In genomic region chr2:163204548-163205261, GRCm38 (mm10) we compare ENCODE assay signal across 8 mouse cellular contexts. TPM values are rescaled to one million over a fixed set of nuclear protein-coding genes. Genes with fewer than 3 reads are reported as not detected.
A peak's percentile ranks its signal among the peaks of the same experiment; 100 is the strongest.
DNase-seq lines count a peak whose midpoint lies in the region; ATAC-seq lines count a peak whose summit lies in the region.

No protein-coding gene starts in this region.

- peak overlapping the region; percentile 10 for H3K4me3 ChIP-seq in megakaryocyte, embryonic 14.5 days (replicated peaks)
- H3K4me3 ChIP-seq in embryonic facial prominence, embryonic 13.5 days: peak overlapping the region; percentile 50
- H3K4me3 ChIP-seq in hindbrain, embryonic 15.5 days: peak overlapping the region; percentile 56
- peak overlapping the region; percentile 60 for H3K4me3 ChIP-seq in lung, embryonic 15.5 days
- H3K4me3 ChIP-seq in stomach, embryonic 14.5 days (ENCODE audit: low read depth, low read length): peak overlapping the region; percentile 41

- no peaks in the 10 kb centered on the region for H3K36me3 ChIP-seq in megakaryocyte, embryonic 14.5 days (replicated peaks; ENCODE audit: low read length)
- H3K36me3 ChIP-seq in embryonic facial prominence, embryonic 13.5 days: no peaks in the 10 kb centered on the region
- no peaks in the 10 kb centered on the region for H3K36me3 ChIP-seq in hindbrain, embryonic 15.5 days
- H3K36me3 ChIP-seq in lung, embryonic 15.5 days: no peaks in the 10 kb centered on the region
- no peaks in the 10 kb centered on the region for H3K36me3 ChIP-seq in stomach, embryonic 14.5 days (ENCODE audit: control insufficient read depth, insufficient read depth, low read length)

- WGBS in embryonic facial prominence, embryonic 13.5 days: 1% methylated on average over 45 of the region's 45 CpGs
- 2% methylated on average over 38 of the region's 45 CpGs for WGBS in hindbrain, embryonic 15.5 days
- WGBS in lung, embryonic 15.5 days: under 1% methylated on average over 45 of the region's 45 CpGs
- WGBS in stomach, embryonic 14.5 days: 2% methylated on average over 38 of the region's 45 CpGs

- H3K27me3 ChIP-seq in megakaryocyte, embryonic 14.5 days (replicated peaks): peaks cover 96% of the 10 kb centered on the region
- peaks cover 68% of the 10 kb centered on the region for H3K27me3 ChIP-seq in embryonic facial prominence, embryonic 13.5 days
- H3K27me3 ChIP-seq in hindbrain, embryonic 15.5 days: peaks cover 15% of the 10 kb centered on the region
- peaks cover 43% of the 10 kb centered on the region for H3K27me3 ChIP-seq in lung, embryonic 15.5 days
- H3K27me3 ChIP-seq in stomach, embryonic 14.5 days (ENCODE audit: control insufficient read depth, insufficient read depth, low read length): peaks cover 13% of the 10 kb centered on the region; the same call in 1 of the 2 replicates

- H3K4me2 ChIP-seq in embryonic facial prominence, embryonic 13.5 days: peak overlapping the region; percentile 86
- H3K4me2 ChIP-seq in hindbrain, embryonic 15.5 days: peak overlapping the region; percentile 85
- H3K4me2 ChIP-seq in lung, embryonic 15.5 days: peak overlapping the region; percentile 98
- H3K4me2 ChIP-seq in stomach, embryonic 14.5 days (replicated peaks; ENCODE audit: low read depth, low read length): peak overlapping the region; percentile 88

- ATAC-seq in megakaryocyte, adult 5-6 weeks (ENCODE audit: poor library complexity, severe bottlenecking): no peak
- no peak for ATAC-seq in embryonic facial prominence, embryonic 13.5 days (ENCODE audit: insufficient number of reproducible peaks, insufficient read depth, low FRiP score, low TSS enrichment, low read depth)
- peak; percentile 49; the same call in 1 of the 2 replicates for ATAC-seq in hindbrain, embryonic 15.5 days (ENCODE audit: low FRiP score, low read depth)
- no peak for ATAC-seq in lung, embryonic 15.5 days (ENCODE audit: borderline replicate concordance, extremely low read depth, low FRiP score, low TSS enrichment)
- ATAC-seq in stomach, embryonic 14.5 days (ENCODE audit: insufficient number of reproducible peaks, insufficient read depth, low FRiP score, low read depth): no peak; the same call in 1 of the 2 replicates
- ATAC-seq in erythroblast, adult 5-6 weeks (replicated peaks; ENCODE audit: low FRiP score, poor library complexity, severe bottlenecking): no peak

- peaks cover 52% of the 10 kb centered on the region for H3K9me3 ChIP-seq in megakaryocyte, embryonic 14.5 days
- no peaks in the 10 kb centered on the region for H3K9me3 ChIP-seq in embryonic facial prominence, embryonic 13.5 days
- no peaks in the 10 kb centered on the region for H3K9me3 ChIP-seq in hindbrain, embryonic 15.5 days
- H3K9me3 ChIP-seq in lung, embryonic 15.5 days: peaks cover 5% of the 10 kb centered on the region; the same call in 1 of the 2 replicates
- no peaks in the 10 kb centered on the region; the same call in 1 of the 2 replicates for H3K9me3 ChIP-seq in stomach, embryonic 14.5 days (ENCODE audit: control insufficient read depth, low read depth, low read length)

- peak overlapping the region; percentile 66 for H3K9ac ChIP-seq in embryonic facial prominence, embryonic 13.5 days
- peak overlapping the region; percentile 54 for H3K9ac ChIP-seq in hindbrain, embryonic 15.5 days
- H3K9ac ChIP-seq in lung, embryonic 15.5 days: peak overlapping the region; percentile 39
- H3K9ac ChIP-seq in stomach, embryonic 14.5 days (replicated peaks; ENCODE audit: low read depth, low read length): peak overlapping the region; percentile 2; the same call in 1 of the 2 replicates

- no peak overlapping the region for H3K27ac ChIP-seq in embryonic facial prominence, embryonic 13.5 days
- peak overlapping the region; percentile 66 for H3K27ac ChIP-seq in hindbrain, embryonic 15.5 days (replicated peaks)
- H3K27ac ChIP-seq in lung, embryonic 15.5 days: no peak overlapping the region
- no peak overlapping the region for H3K27ac ChIP-seq in stomach, embryonic 14.5 days (ENCODE audit: low read length)

- DNase-seq in c-Kit-positive CD71-positive TER-119-positive erythroid progenitor cells, embryonic 14.5 days (ENCODE audit: low spot score): no peak

- peaks cover 31% of the 10 kb centered on the region for H3K4me1 ChIP-seq in megakaryocyte, embryonic 14.5 days
- peaks cover 16% of the 10 kb centered on the region for H3K4me1 ChIP-seq in embryonic facial prominence, embryonic 13.5 days
- H3K4me1 ChIP-seq in hindbrain, embryonic 15.5 days (replicated peaks): peaks cover 44% of the 10 kb centered on the region
- peaks cover 33% of the 10 kb centered on the region for H3K4me1 ChIP-seq in lung, embryonic 15.5 days
- H3K4me1 ChIP-seq in stomach, embryonic 14.5 days (ENCODE audit: control insufficient read depth, insufficient read depth, low read length): peaks cover 2% of the 10 kb centered on the region; the same call in 1 of the 2 replicates

RNA-seq across cellular contexts. Expression of gene Tox2, which starts 1.8 kb away (rescaled TPM):
- 4.5 and 36.8 TPM in 2 replicates for polyA plus RNA-seq in megakaryocyte, embryonic 14.5 days (2012; ENCODE audit: insufficient read depth, low replicate concordance)
- total RNA-seq in megakaryocyte, adult 5-6 weeks (2015): not detected in 2 replicates
- not detected in 2 replicates for total RNA-seq in megakaryocyte, adult 5-6 weeks (2017)
- 2.3 and 3.0 TPM in 2 replicates for polyA plus RNA-seq in embryonic facial prominence, embryonic 13.5 days (2015; fragmentation: Nextera tagmentation; extraction: Ambion mirVana)
- polyA plus RNA-seq in hindbrain, embryonic 15.5 days (2015; fragmentation: Nextera tagmentation; extraction: Ambion mirVana): 26.1 and 32.2 TPM in 2 replicates
- polyA plus RNA-seq in lung, embryonic 15.5 days (2015; fragmentation: Nextera tagmentation; extraction: Ambion mirVana): 2.8 and 3.3 TPM in 2 replicates
- polyA plus RNA-seq in stomach, embryonic 14.5 days (2014; fragmentation: Nextera tagmentation; extraction: Ambion mirVana): 5.6 and 7.1 TPM in 2 replicates
- total RNA-seq in erythroblast, adult 5-6 weeks (2015; ENCODE audit: low replicate concordance): not detected in 2 replicates
- not detected in 2 replicates for total RNA-seq in erythroblast, adult 5-6 weeks (2017; ENCODE audit: low replicate concordance)

Comparison
In these comparisons a context has a peak if more than half of its experiments do, and no peak if none do; other contexts are left out.
1. H3K4me3 ChIP-seq: peak in every context shown above with its lines; median percentile 60 in lung, embryonic 15.5 days; 56 in hindbrain, embryonic 15.5 days; 50 in embryonic facial prominence, embryonic 13.5 days; 41 in stomach, embryonic 14.5 days; 10 in megakaryocyte, embryonic 14.5 days.
2. H3K9ac ChIP-seq: peak in every context shown above with its lines; median percentile 66 in embryonic facial prominence, embryonic 13.5 days; 54 in hindbrain, embryonic 15.5 days; 39 in lung, embryonic 15.5 days; 2 in stomach, embryonic 14.5 days.